Mouse (Mus musculus): Measurements from ENCODE around the gene Hist2h2bb. TPM values are rescaled to one million over a fixed set of nuclear protein-coding genes. Genes with fewer than 3 reads are reported as not detected.

The Hist2h2bb gene
- polyA plus RNA-seq (2015; fragmentation: Illumina TruSeq; extraction: RNeasy Lipid Tissue Mini Kit (QIAGEN cat#74804); ENCODE audit: low read depth, low replicate concordance) = not detected

DNA sequence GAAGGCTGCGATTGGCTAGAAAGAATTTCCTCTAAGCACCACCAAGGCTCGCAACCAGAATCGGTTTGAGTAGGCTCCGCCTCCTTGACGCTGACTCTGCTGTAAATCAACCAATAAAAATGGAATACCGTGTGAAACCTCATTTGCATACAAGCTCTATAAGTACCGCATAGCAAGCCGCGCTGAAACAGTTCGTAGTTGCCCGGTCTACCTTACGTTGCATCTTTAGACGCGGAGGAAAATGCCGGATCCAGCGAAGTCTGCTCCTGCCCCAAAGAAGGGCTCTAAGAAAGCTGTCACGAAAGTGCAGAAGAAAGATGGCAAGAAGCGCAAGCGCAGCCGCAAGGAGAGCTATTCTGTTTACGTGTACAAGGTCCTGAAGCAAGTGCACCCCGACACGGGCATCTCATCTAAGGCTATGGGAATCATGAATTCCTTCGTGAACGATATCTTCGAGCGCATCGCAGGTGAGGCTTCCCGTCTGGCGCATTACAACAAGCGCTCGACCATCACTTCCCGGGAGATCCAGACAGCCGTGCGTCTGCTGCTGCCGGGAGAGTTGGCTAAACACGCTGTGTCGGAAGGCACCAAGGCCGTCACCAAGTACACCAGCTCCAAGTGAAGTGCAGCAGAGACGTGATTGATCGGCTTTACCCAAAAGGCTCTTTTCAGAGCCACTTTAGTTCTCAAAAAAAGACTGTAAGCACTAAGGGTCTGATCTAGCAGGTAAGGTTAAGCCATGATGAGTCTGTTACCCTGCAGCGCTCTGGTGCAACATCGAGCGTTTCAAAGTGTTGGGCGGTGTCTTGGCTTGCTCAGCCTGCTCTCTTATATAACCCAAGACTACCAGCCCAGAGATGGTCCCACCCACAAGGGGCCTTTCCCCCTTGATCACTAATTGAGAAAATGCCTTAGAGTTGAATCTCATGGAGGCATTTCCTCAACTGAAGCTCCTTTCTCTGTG, at the start of gene Hist2h2bb:
TSS of gene Hist2h2bb (plus strand) at position 242 of the 964 bp plus-strand sequence.

DNA sequence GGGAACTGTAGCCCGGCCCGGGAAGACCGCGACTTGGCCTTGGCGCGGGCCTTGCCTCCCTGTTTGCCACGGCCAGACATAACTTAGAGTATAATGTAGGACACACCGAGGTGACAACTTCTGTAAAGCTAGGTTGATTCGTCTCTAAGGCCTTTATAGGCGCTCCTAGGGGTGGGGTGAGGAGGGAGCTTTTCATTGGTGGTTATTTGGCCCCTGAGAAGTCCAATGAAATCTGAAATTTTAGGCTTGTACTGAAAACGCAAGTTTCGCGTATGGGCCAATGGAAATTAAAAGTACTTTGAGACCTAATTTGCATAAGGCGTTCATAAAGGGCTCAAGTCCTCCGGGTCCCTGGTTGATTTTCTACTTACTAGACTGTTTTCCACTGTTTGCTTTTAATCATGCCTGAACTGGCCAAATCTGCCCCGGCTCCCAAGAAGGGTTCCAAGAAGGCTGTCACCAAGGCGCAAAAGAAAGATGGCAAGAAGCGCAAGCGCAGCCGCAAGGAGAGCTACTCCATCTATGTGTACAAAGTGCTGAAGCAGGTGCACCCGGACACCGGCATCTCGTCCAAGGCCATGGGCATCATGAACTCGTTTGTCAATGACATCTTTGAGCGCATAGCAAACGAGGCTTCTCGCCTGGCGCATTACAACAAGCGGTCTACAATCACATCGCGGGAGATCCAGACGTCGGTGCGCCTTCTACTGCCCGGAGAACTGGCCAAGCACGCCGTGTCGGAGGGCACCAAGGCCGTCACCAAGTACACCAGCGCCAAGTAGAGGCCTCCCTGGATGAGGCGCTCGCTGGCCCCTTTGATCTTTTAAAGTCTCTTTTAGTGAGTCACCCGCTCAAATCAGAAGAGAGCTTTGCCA, 48.5 kb upstream of the Hist2h2bb start, which contains the start of the genes Hist2h2ac and Hist2h2be:
TSS of gene Hist2h2ac (minus strand) at position 116 of the 875 bp plus-strand sequence.
TSS of gene Hist2h2be (plus strand) at position 355 of the 875 bp plus-strand sequence.

DNA sequence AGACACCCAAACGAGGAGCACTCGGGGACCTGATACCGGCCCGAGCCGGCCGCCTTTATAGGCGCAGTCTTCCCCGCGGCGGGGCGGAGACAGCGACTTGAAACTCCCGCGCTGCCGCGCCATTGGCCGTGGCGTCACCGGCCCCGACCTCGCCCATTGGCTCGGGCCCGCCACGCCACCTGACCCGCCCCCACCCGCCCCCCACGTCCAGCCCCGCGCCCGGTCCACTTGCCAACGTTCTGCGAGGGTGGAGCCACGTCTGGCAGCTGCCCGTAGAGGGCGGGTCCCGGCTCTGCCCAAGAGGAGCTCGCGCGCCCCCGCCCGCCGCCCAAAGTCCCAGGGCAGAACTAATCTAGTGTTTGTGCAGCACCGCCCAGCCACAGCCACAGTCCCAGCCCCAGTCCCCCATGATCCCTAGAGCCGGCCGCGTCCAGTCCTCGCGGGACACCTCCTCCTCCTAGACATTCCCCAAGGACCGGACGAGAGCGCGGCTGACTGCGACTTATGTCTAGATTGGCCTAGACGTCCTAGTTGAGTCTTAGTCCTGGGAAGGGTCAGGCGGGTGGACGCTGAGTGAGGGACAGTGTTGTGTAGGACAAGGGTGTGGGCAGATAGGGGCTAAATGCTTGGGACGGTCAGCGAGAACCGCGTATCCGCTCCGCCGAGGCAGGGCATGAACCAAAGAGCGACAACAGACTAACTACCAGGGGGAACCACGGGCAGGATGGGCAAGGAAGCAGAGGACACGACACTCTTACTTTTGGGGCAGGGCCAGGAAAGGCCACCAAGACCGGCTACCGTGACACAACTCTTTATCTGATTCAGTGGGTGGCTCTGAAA, 30.4 kb upstream of the Hist2h2bb start, which contains the start of gene Hist2h3c2:
TSS of gene Hist2h3c2 (minus strand) at position 174 of the 840 bp plus-strand sequence.

DNA sequence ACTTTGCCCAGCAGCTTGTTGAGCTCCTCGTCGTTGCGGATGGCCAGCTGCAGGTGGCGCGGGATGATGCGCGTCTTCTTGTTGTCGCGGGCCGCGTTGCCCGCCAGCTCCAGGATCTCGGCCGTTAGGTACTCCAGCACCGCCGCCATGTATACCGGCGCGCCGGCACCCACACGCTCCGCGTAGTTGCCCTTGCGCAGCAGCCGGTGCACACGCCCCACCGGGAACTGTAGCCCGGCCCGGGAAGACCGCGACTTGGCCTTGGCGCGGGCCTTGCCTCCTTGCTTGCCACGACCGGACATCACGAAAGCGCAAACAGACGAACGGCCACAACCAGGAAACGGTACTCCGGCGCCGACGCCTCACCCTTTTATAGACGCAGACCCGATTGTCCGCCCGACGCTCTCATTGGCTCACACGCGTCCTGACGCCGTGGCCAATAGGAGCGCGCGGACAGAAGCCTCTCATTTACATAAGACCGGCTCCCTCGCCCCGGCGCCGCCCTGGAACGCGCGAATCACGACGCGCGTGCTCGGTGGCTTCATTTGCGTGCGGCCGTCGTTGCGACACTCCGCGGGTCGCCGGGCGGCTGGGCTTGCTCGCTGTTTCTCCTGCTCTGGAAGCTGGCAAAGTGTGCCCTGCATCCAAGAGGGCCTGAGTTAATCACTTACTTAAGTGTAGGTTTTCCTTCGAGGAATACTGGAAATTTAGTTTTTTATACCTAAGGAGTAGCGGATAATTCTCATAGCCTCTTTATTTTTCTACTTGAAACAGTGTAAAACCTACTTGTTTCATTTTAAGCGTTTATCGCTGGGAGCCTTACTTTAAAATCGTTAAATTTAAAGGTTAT, 29.4 kb upstream of the Hist2h2bb start, which contains the start of gene Hist2h2aa2:
TSS of gene Hist2h2aa2 (minus strand) at position 328 of the 850 bp plus-strand sequence.

DNA sequence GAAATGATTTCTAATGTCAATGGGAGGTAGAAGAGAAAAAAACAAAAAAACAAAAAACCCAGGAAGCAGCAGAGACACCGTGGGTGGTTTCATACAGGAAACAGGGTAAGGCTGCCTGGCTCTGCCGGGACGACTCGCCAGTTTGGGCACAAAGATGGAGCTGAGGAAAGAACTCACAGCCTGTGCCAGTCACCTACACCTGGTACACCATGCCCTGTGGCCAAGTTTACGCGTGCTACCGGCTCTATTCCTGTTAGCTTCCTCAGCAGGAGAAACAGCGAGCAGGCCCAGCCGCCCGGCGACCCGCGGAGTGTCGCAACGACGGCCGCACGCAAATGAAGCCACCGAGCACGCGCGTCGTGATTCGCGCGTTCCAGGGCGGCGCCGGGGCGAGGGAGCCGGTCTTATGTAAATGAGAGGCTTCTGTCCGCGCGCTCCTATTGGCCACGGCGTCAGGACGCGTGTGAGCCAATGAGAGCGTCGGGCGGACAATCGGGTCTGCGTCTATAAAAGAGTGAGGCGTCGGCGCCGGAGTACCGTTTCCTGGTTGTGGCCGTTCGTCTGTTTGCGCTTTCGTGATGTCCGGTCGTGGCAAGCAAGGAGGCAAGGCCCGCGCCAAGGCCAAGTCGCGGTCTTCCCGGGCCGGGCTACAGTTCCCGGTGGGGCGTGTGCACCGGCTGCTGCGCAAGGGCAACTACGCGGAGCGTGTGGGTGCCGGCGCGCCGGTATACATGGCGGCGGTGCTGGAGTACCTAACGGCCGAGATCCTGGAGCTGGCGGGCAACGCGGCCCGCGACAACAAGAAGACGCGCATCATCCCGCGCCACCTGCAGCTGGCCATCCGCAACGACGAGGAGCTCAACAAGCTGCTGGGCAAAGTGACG, 24.3 kb upstream of the Hist2h2bb start, which contains the start of gene Hist2h2aa1:
TSS of gene Hist2h2aa1 (plus strand) at position 495 of the 884 bp plus-strand sequence.

DNA sequence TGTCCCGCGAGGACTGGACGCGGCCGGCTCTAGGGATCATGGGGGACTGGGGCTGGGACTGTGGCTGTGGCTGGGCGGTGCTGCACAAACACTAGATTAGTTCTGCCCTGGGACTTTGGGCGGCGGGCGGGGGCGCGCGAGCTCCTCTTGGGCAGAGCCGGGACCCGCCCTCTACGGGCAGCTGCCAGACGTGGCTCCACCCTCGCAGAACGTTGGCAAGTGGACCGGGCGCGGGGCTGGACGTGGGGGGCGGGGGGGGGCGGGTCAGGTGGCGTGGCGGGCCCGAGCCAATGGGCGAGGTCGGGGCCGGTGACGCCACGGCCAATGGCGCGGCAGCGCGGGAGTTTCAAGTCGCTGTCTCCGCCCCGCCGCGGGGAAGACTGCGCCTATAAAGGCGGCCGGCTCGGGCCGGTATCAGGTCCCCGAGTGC, 23.1 kb upstream of the Hist2h2bb start, which contains the start of gene Hist2h3c1:
TSS of gene Hist2h3c1 (plus strand) at position 259 of the 430 bp plus-strand sequence.

DNA sequence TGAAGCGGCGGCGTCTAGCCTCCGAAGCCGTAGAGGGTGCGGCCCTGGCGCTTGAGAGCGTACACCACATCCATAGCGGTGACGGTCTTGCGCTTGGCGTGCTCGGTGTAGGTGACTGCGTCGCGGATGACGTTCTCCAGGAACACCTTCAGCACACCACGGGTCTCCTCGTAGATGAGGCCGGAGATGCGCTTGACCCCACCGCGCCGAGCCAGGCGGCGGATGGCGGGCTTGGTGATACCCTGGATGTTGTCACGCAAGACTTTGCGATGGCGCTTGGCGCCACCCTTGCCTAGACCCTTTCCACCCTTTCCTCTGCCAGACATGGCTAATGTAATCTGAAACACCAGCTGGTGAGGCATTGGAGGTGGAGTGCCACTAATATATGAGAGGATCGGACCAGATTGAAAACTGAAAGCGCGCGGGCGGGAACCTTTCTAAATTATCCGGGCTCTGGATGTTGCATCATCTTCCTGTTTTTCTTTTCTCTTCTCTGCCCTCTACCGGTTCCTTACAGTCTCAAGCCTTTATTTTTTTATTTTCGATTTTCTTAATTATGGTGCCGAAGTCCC, 6.5 kb upstream of the Hist2h2bb start, which contains the start of gene Hist2h4:
TSS of gene Hist2h4 (minus strand) at position 333 of the 572 bp plus-strand sequence.

DNA sequence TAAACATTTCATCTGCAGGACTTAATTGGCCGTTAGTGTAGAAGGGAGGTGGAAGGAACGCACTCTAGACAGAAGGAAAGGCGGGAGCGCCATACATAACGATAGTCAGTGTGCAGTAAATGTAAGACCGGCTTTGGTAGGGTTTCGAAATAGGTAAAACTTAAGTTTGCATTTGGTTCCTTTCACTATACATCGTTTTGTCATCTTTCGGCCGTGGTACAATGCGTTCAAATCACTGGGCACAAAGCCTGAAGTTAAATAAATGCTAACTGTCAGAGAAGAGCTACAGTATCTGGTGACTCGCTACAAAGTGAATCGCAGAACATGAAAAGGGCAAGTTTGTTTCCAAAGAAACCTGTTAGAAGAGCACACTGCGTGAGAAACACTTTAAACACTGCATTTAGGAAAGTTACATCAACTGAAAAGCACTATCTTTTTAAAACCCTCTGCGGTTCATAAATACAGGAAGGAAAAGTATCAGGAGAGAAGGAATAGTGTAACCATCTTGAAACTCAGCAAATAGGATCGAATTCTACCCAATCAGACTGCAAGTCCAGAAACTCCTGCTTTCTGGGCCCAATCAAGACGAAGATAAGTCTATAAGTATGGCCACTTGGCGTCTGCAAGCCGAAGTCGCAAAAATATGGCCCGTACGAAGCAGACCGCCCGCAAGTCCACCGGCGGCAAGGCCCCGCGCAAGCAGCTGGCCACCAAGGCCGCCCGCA, 1.3 kb upstream of the Hist2h2bb start, which contains the start of gene Hist2h3b:
TSS of gene Hist2h3b (plus strand) at position 604 of the 725 bp plus-strand sequence.

DNA sequence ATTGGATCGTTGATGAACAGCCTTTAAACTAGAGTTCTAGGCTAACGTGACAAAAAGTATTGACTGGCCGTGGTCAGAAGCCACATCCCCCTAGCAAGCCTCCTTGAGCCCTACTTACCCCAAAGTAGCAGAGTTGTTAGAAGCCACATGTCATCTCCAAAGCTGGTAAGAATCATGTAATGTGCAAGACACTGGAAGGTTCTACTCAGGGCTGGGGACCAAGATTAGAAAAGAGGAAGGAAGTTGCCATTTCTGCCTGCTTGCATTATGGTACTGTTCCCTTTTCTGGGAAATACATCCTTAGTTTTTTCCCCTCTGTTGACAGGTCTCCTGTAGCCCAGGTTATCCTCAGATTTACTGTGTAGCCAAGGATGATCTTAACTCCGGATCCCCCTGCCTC, 24.2 kb downstream of the Hist2h2bb start, which contains the start of gene Fcgr1:
TSS of gene Fcgr1 (minus strand) at position 183 of the 400 bp plus-strand sequence.

Other genes with a start within 250 kb of the Hist2h2bb start
- 46.0 TPM for gene Vps45, start 211.3 kb upstream of the Hist2h2bb start, polyA plus RNA-seq (2015; fragmentation: Illumina TruSeq; extraction: RNeasy Lipid Tissue Mini Kit (QIAGEN cat#74804); ENCODE audit: low read depth, low replicate concordance)
- 20.0 TPM for gene Otud7b, start 165.2 kb upstream of the Hist2h2bb start, polyA plus RNA-seq (2015; fragmentation: Illumina TruSeq; extraction: RNeasy Lipid Tissue Mini Kit (QIAGEN cat#74804); ENCODE audit: low read depth, low replicate concordance)
- gene Mtmr11, start 107.7 kb upstream of the Hist2h2bb start, polyA plus RNA-seq (2015; fragmentation: Illumina TruSeq; extraction: RNeasy Lipid Tissue Mini Kit (QIAGEN cat#74804); ENCODE audit: low read depth, low replicate concordance) = 10.8 TPM
- 44.2 TPM for gene Sf3b4, start 97.4 kb upstream of the Hist2h2bb start, polyA plus RNA-seq (2015; fragmentation: Illumina TruSeq; extraction: RNeasy Lipid Tissue Mini Kit (QIAGEN cat#74804); ENCODE audit: low read depth, low replicate concordance)
- 293 TPM for gene Sv2a, start 88.6 kb upstream of the Hist2h2bb start, polyA plus RNA-seq (2015; fragmentation: Illumina TruSeq; extraction: RNeasy Lipid Tissue Mini Kit (QIAGEN cat#74804); ENCODE audit: low read depth, low replicate concordance)
- gene Bola1, start 50.0 kb upstream of the Hist2h2bb start, polyA plus RNA-seq (2015; fragmentation: Illumina TruSeq; extraction: RNeasy Lipid Tissue Mini Kit (QIAGEN cat#74804); ENCODE audit: low read depth, low replicate concordance) = 30.9 TPM
- gene Hist2h2ab, start 49.9 kb upstream of the Hist2h2bb start, polyA plus RNA-seq (2015; fragmentation: Illumina TruSeq; extraction: RNeasy Lipid Tissue Mini Kit (QIAGEN cat#74804); ENCODE audit: low read depth, low replicate concordance) = not detected
- not detected for gene Hist2h2ac, start 48.9 kb upstream of the Hist2h2bb start, polyA plus RNA-seq (2015; fragmentation: Illumina TruSeq; extraction: RNeasy Lipid Tissue Mini Kit (QIAGEN cat#74804); ENCODE audit: low read depth, low replicate concordance)
- 7.2 TPM for gene Hist2h2be, start 48.6 kb upstream of the Hist2h2bb start, polyA plus RNA-seq (2015; fragmentation: Illumina TruSeq; extraction: RNeasy Lipid Tissue Mini Kit (QIAGEN cat#74804); ENCODE audit: low read depth, low replicate concordance)
- 5.3 TPM for gene Hist2h3c2, start 30.6 kb upstream of the Hist2h2bb start, polyA plus RNA-seq (2015; fragmentation: Illumina TruSeq; extraction: RNeasy Lipid Tissue Mini Kit (QIAGEN cat#74804); ENCODE audit: low read depth, low replicate concordance)
- 79.4 TPM for gene Hist2h2aa2, start 29.5 kb upstream of the Hist2h2bb start, polyA plus RNA-seq (2015; fragmentation: Illumina TruSeq; extraction: RNeasy Lipid Tissue Mini Kit (QIAGEN cat#74804); ENCODE audit: low read depth, low replicate concordance)
- not detected for gene Hist2h2aa1, start 24.3 kb upstream of the Hist2h2bb start, polyA plus RNA-seq (2015; fragmentation: Illumina TruSeq; extraction: RNeasy Lipid Tissue Mini Kit (QIAGEN cat#74804); ENCODE audit: low read depth, low replicate concordance)
- gene Hist2h3c1, start 23.1 kb upstream of the Hist2h2bb start, polyA plus RNA-seq (2015; fragmentation: Illumina TruSeq; extraction: RNeasy Lipid Tissue Mini Kit (QIAGEN cat#74804); ENCODE audit: low read depth, low replicate concordance) = not detected
- gene Hist2h4, start 6.4 kb upstream of the Hist2h2bb start, polyA plus RNA-seq (2015; fragmentation: Illumina TruSeq; extraction: RNeasy Lipid Tissue Mini Kit (QIAGEN cat#74804); ENCODE audit: low read depth, low replicate concordance) = 1.3 TPM
- gene Hist2h3b, start 1.1 kb upstream of the Hist2h2bb start, polyA plus RNA-seq (2015; fragmentation: Illumina TruSeq; extraction: RNeasy Lipid Tissue Mini Kit (QIAGEN cat#74804); ENCODE audit: low read depth, low replicate concordance) = not detected
- 4.3 TPM for gene Fcgr1, start 24.2 kb downstream of the Hist2h2bb start, polyA plus RNA-seq (2015; fragmentation: Illumina TruSeq; extraction: RNeasy Lipid Tissue Mini Kit (QIAGEN cat#74804); ENCODE audit: low read depth, low replicate concordance)
- gene BC107364, start 182.6 kb downstream of the Hist2h2bb start, polyA plus RNA-seq (2015; fragmentation: Illumina TruSeq; extraction: RNeasy Lipid Tissue Mini Kit (QIAGEN cat#74804); ENCODE audit: low read depth, low replicate concordance) = not detected

Measured in brain, adult 10 weeks (tissue).